Comparison of ENCODE assay signal across 9 mouse cellular contexts in genomic region chr7:57473811-57474525, GRCm38 (mm10). TPM values are rescaled to one million over a fixed set of nuclear protein-coding genes. Genes with fewer than 3 reads are reported as not detected.
A peak's percentile ranks its signal among the peaks of the same experiment; 100 is the strongest.
DNase-seq lines count a peak whose midpoint lies in the region; ATAC-seq and TF ChIP-seq lines count a peak whose summit lies in the region.
"Had no signal": no experiment of that assay in that cellular context is flagged by ENCODE, and none has a peak within 500 bp of the region (broad histone marks: within the 10 kb centered on the region; RNA-seq: fewer than 3 reads in every experiment).

No protein-coding gene starts in this region.

- no peaks in the 10 kb centered on the region for H3K4me1 ChIP-seq in heart, adult 2 months (ENCODE audit: control insufficient read depth, insufficient read depth, low read length)
- no peaks in the 10 kb centered on the region for H3K4me1 ChIP-seq in hindbrain, embryonic 16.5 days (ENCODE audit: control insufficient read depth, insufficient read depth, low read depth, low read length)

- no peak for TF ChIP-seq POLR2A in heart, adult 2 months (IDR thresholded peaks at IDR 0.05; ENCODE audit: insufficient read depth, low read depth, low read length)

- peak in 1 of 2 experiments; percentile 8 for DNase-seq in heart, adult 2 months
- DNase-seq in heart, postnatal 25 days (ENCODE audit: low spot score): no peak
- DNase-seq in adrenal gland, adult 2 months: peak; percentile 50
- peak; percentile 31 for DNase-seq in embryo, embryonic 9.5 days (ENCODE audit: extremely low spot score)
- peak; percentile 60 to 74 for DNase-seq in left cerebral cortex, postnatal 10 days (ENCODE audit: extremely low spot score in 1 of 2, low spot score in 2 of 2)
- peak; percentile 82 for DNase-seq in retina, postnatal 1 day

- H3K27ac ChIP-seq in heart, adult 2 months: no peak overlapping the region
- no peak overlapping the region for H3K27ac ChIP-seq in hindbrain, embryonic 16.5 days (ENCODE audit: low read depth, low read length)

- no peaks in the 10 kb centered on the region for H3K27me3 ChIP-seq in heart, adult 2 months (ENCODE audit: control insufficient read depth, insufficient read depth, low read length)
- no peaks in the 10 kb centered on the region for H3K27me3 ChIP-seq in hindbrain, embryonic 16.5 days (replicated peaks; ENCODE audit: control insufficient read depth, insufficient read depth, low read length)

- H3K9me3 ChIP-seq in hindbrain, embryonic 16.5 days (ENCODE audit: control insufficient read depth, low read length): no peaks in the 10 kb centered on the region

- no peaks in the 10 kb centered on the region for H3K36me3 ChIP-seq in heart, adult 2 months (ENCODE audit: control insufficient read depth, insufficient read depth, low read length)
- no peaks in the 10 kb centered on the region for H3K36me3 ChIP-seq in hindbrain, embryonic 16.5 days (ENCODE audit: control insufficient read depth, insufficient read depth, low read length)

- intact Hi-C loops in heart, adult 2 months (cut with DNase I): loop anchor here (5.0 kb wide), 1 partner anchor 1182 kb away; no protein-coding TSS in a partner anchor
- intact Hi-C loops in heart, postnatal 25 days (cut with DNase I): loop anchor here (10.0 kb wide), 1 partner anchor 1179 kb away; no protein-coding TSS in a partner anchor
- intact Hi-C loops in left cerebral cortex, postnatal 10 days (cut with DNase I): loop anchor here (5.0 kb wide), 2 partner anchors 527 to 1182 kb away; no protein-coding TSS in a partner anchor

- WGBS in heart, adult 2 months: 59% methylated on average over 4 of the region's 4 CpGs
- 73% methylated on average over 4 of the region's 4 CpGs for WGBS in hindbrain, embryonic 16.5 days

- no peaks in the 10 kb centered on the region for H3K79me2 ChIP-seq in heart, adult 2 months (replicated peaks; ENCODE audit: control insufficient read depth, insufficient read depth, low read length)

- TF ChIP-seq EP300 in heart, adult 2 months (IDR thresholded peaks at IDR 0.05; ENCODE audit: insufficient read depth, low read depth, low read length): no peak

- no peak overlapping the region for H3K4me3 ChIP-seq in heart, adult 2 months
- H3K4me3 ChIP-seq in hindbrain, embryonic 16.5 days (ENCODE audit: low read length): no peak overlapping the region
- H3K4me3 ChIP-seq: myocyte had no signal

- no peak overlapping the region for H3K4me2 ChIP-seq in hindbrain, embryonic 16.5 days (ENCODE audit: low read length)

- peak; percentile 70 for TF ChIP-seq CTCF in heart, adult 2 months (IDR thresholded peaks at IDR 0.05)

- peak; percentile 93 for ATAC-seq in hindbrain, embryonic 16.5 days
- ATAC-seq in megakaryocyte, adult 5-6 weeks (ENCODE audit: poor library complexity, severe bottlenecking): no peak

- H3K9ac ChIP-seq in heart, adult 2 months (ENCODE audit: low read depth, low read length): no peak overlapping the region
- no peak overlapping the region for H3K9ac ChIP-seq in hindbrain, embryonic 16.5 days (ENCODE audit: low read depth, low read length)

RNA-seq across cellular contexts. Expression of gene Gabra5, which starts 35.9 kb away (rescaled TPM):
- not detected for total RNA-seq in heart, adult 2 months (2021)
- polyA plus RNA-seq in heart, adult 2 months (2012; rRNA removed): not detected in 2 replicates
- total RNA-seq in heart, postnatal 25 days (2021): not detected
- under 1 TPM; 0.14 to 0.17 TPM for total RNA-seq in adrenal gland, adult 2 months (2021)
- not detected in 2 replicates for polyA plus RNA-seq in adrenal gland, adult 2 months (2012; rRNA removed)
- 62.5 and 78.3 TPM in 2 replicates for polyA plus RNA-seq in hindbrain, embryonic 16.5 days (2015; fragmentation: Nextera tagmentation; extraction: Ambion mirVana)
- total RNA-seq in left cerebral cortex, postnatal 10 days (2021): 100 to 1,000 TPM; 113 to 114 TPM
- not detected in 2 replicates for total RNA-seq in megakaryocyte, adult 5-6 weeks (2015)
- not detected in 2 replicates for total RNA-seq in megakaryocyte, adult 5-6 weeks (2017)
- polyA plus RNA-seq: myocyte had no signal

RNA-seq across cellular contexts. Expression of gene Gabrb3, which starts 54.5 kb away (rescaled TPM):
- total RNA-seq in heart, adult 2 months (2021): under 1 TPM; 0.37 to 0.50 TPM
- 0.04 and 0.20 TPM in 2 replicates for polyA plus RNA-seq in heart, adult 2 months (2012; rRNA removed)
- total RNA-seq in heart, postnatal 25 days (2021): under 1 TPM; 0.64 to 0.83 TPM
- 1 to 10 TPM; 7.2 to 7.4 TPM for total RNA-seq in adrenal gland, adult 2 months (2021)
- polyA plus RNA-seq in adrenal gland, adult 2 months (2012; rRNA removed): 1.7 and 2.3 TPM in 2 replicates
- 57.6 and 64.5 TPM in 2 replicates for polyA plus RNA-seq in hindbrain, embryonic 16.5 days (2015; fragmentation: Nextera tagmentation; extraction: Ambion mirVana)
- 100 to 1,000 TPM; 258 to 276 TPM for total RNA-seq in left cerebral cortex, postnatal 10 days (2021)
- total RNA-seq in megakaryocyte, adult 5-6 weeks (2015): not detected in 2 replicates
- not detected in 2 replicates for total RNA-seq in megakaryocyte, adult 5-6 weeks (2017)
- polyA plus RNA-seq: myocyte had no signal

Comparison
In these comparisons a context has a peak if more than half of its experiments do, and no peak if none do; other contexts are left out.
1. RNA of gene Gabra5, which starts 35.9 kb away (total RNA-seq): 113 to 114 TPM in left cerebral cortex, postnatal 10 days; 0.14 to 0.17 TPM in adrenal gland, adult 2 months, not detected in heart, adult 2 months, not detected in heart, postnatal 25 days and not detected in megakaryocyte, adult 5-6 weeks; every median in the first group is over 10 times any median in the second.
2. RNA of gene Gabrb3, which starts 54.5 kb away (total RNA-seq): 258 to 276 TPM in left cerebral cortex, postnatal 10 days; 7.2 to 7.4 TPM in adrenal gland, adult 2 months, 0.64 to 0.83 TPM in heart, postnatal 25 days, 0.37 to 0.50 TPM in heart, adult 2 months and not detected in megakaryocyte, adult 5-6 weeks; every median in the first group is over 10 times any median in the second.